Mouse (Mus musculus): ENCODE measurements around the gene Fuca2. TPM values are rescaled to one million over a fixed set of nuclear protein-coding genes. Genes with fewer than 3 reads are reported as not detected.

Fuca2 gene
- polyA plus RNA-seq, 1 experiment: 114 TPM

GRCm38 (mm10) chr10:13475121-13475520 lies 24.2 kb upstream of the Fuca2 start:
- TF ChIP-seq CTCF (IDR thresholded peaks at IDR 0.05; ENCODE audit: low read depth, low read length) (no peak), POLR2A (IDR thresholded peaks at IDR 0.05; ENCODE audit: borderline replicate concordance, low read depth, low read length) (no peak)
- Histone ChIP-seq H3K4me1 (ENCODE audit: control insufficient read depth, insufficient read depth, low read length) (peaks cover 10% of the 10 kb centered on the region), H3K27ac (ENCODE audit: insufficient read depth, low read depth, low read length) (no peak overlapping the region), H3K4me3 (ENCODE audit: insufficient read depth, low read length) (no peak overlapping the region)

GRCm38 (mm10) chr10:13479341-13479740 lies 20.0 kb upstream of the Fuca2 start:
- Histone ChIP-seq H3K4me3 (ENCODE audit: insufficient read depth, low read length) (no peak overlapping the region), H3K4me1 (ENCODE audit: control insufficient read depth, insufficient read depth, low read length) (peaks cover 4% of the 10 kb centered on the region; the same call in 1 of the 2 replicates), H3K27ac (ENCODE audit: insufficient read depth, low read depth, low read length) (no peak overlapping the region)
- TF ChIP-seq POLR2A (IDR thresholded peaks at IDR 0.05; ENCODE audit: borderline replicate concordance, low read depth, low read length) (no peak), CTCF (IDR thresholded peaks at IDR 0.05; ENCODE audit: low read depth, low read length) (no peak)

- Histone ChIP-seq H3K4me3 (ENCODE audit: insufficient read depth, low read length) (no peak overlapping the region), H3K27ac (ENCODE audit: insufficient read depth, low read depth, low read length) (no peak overlapping the region), H3K4me1 (ENCODE audit: control insufficient read depth, insufficient read depth, low read length) (peaks cover 2% of the 10 kb centered on the region; the same call in 1 of the 2 replicates)
- TF ChIP-seq POLR2A (IDR thresholded peaks at IDR 0.05; ENCODE audit: borderline replicate concordance, low read depth, low read length) (no peak), CTCF (IDR thresholded peaks at IDR 0.05; ENCODE audit: low read depth, low read length) (no peak)
Measured at GRCm38 (mm10) chr10:13485958-13486357, 13.4 kb upstream of the Fuca2 start.

GRCm38 (mm10) chr10:13489671-13490070 lies 9.7 kb upstream of the Fuca2 start:
- Histone ChIP-seq H3K4me3 (ENCODE audit: insufficient read depth, low read length) (no peak overlapping the region), H3K27ac (ENCODE audit: insufficient read depth, low read depth, low read length) (no peak overlapping the region), H3K4me1 (ENCODE audit: control insufficient read depth, insufficient read depth, low read length) (peaks cover 2% of the 10 kb centered on the region; the same call in 1 of the 2 replicates)
- TF ChIP-seq POLR2A (IDR thresholded peaks at IDR 0.05; ENCODE audit: borderline replicate concordance, low read depth, low read length) (no peak), CTCF (IDR thresholded peaks at IDR 0.05; ENCODE audit: low read depth, low read length) (no peak)

- Histone ChIP-seq H3K4me3 (ENCODE audit: insufficient read depth, low read length) (no peak overlapping the region), H3K4me1 (ENCODE audit: control insufficient read depth, insufficient read depth, low read length) (peaks cover 25% of the 10 kb centered on the region), H3K27ac (ENCODE audit: insufficient read depth, low read depth, low read length) (no peak overlapping the region)
- no peak for TF ChIP-seq POLR2A (IDR thresholded peaks at IDR 0.05; ENCODE audit: borderline replicate concordance, low read depth, low read length)
- TF ChIP-seq CTCF (IDR thresholded peaks at IDR 0.05; ENCODE audit: low read depth, low read length): no peak
Measured at GRCm38 (mm10) chr10:13493978-13494686, 5.2 kb upstream of the Fuca2 start.

- H3K4me1 ChIP-seq (ENCODE audit: control insufficient read depth, insufficient read depth, low read length): peaks cover 39% of the 10 kb centered on the region
- TF ChIP-seq POLR2A (IDR thresholded peaks at IDR 0.05; ENCODE audit: borderline replicate concordance, low read depth, low read length) (no peak), CTCF (IDR thresholded peaks at IDR 0.05; ENCODE audit: low read depth, low read length) (no peak)
- H3K4me3 ChIP-seq (ENCODE audit: insufficient read depth, low read length): no peak overlapping the region
- H3K27ac ChIP-seq (ENCODE audit: insufficient read depth, low read depth, low read length): no peak overlapping the region
Measured at GRCm38 (mm10) chr10:13496315-13496714, 3.0 kb upstream of the Fuca2 start.

- H3K27ac ChIP-seq (ENCODE audit: insufficient read depth, low read depth, low read length): peak overlapping the region; percentile 93
- TF ChIP-seq POLR2A (IDR thresholded peaks at IDR 0.05; ENCODE audit: borderline replicate concordance, low read depth, low read length) (no peak), CTCF (IDR thresholded peaks at IDR 0.05; ENCODE audit: low read depth, low read length) (no peak)
- peak overlapping the region; percentile 83 for H3K4me3 ChIP-seq (ENCODE audit: insufficient read depth, low read length)
- peaks cover 45% of the 10 kb centered on the region for H3K4me1 ChIP-seq (ENCODE audit: control insufficient read depth, insufficient read depth, low read length)
Measured at GRCm38 (mm10) chr10:13500473-13500872, 1.1 kb downstream of the Fuca2 start.

GRCm38 (mm10) chr10:13500938-13501496 lies 1.7 kb downstream of the Fuca2 start:
- Histone ChIP-seq H3K27ac (ENCODE audit: insufficient read depth, low read depth, low read length) (peak overlapping the region; percentile 93), H3K4me1 (ENCODE audit: control insufficient read depth, insufficient read depth, low read length) (peaks cover 45% of the 10 kb centered on the region), H3K4me3 (ENCODE audit: insufficient read depth, low read length) (peak overlapping the region; percentile 83)
- no peak for TF ChIP-seq CTCF (IDR thresholded peaks at IDR 0.05; ENCODE audit: low read depth, low read length)
- no peak for TF ChIP-seq POLR2A (IDR thresholded peaks at IDR 0.05; ENCODE audit: borderline replicate concordance, low read depth, low read length)

- Histone ChIP-seq H3K4me1 (ENCODE audit: control insufficient read depth, insufficient read depth, low read length) (peaks cover 40% of the 10 kb centered on the region), H3K27ac (ENCODE audit: insufficient read depth, low read depth, low read length) (peak overlapping the region; percentile 93), H3K4me3 (ENCODE audit: insufficient read depth, low read length) (peak overlapping the region; percentile 83)
Measured at GRCm38 (mm10) chr10:13501533-13501932, 2.2 kb downstream of the Fuca2 start.

GRCm38 (mm10) chr10:13502371-13502770 lies 3.0 kb downstream of the Fuca2 start:
- no peak overlapping the region for H3K27ac ChIP-seq (ENCODE audit: insufficient read depth, low read depth, low read length)
- H3K4me3 ChIP-seq (ENCODE audit: insufficient read depth, low read length): peak overlapping the region; percentile 11; the same call in 1 of the 2 replicates
- TF ChIP-seq POLR2A (IDR thresholded peaks at IDR 0.05; ENCODE audit: borderline replicate concordance, low read depth, low read length) (no peak), CTCF (IDR thresholded peaks at IDR 0.05; ENCODE audit: low read depth, low read length) (no peak)
- peaks cover 35% of the 10 kb centered on the region for H3K4me1 ChIP-seq (ENCODE audit: control insufficient read depth, insufficient read depth, low read length)
